Mouse (Mus musculus) CD4-positive, CD25-positive, alpha-beta regulatory T cell, adult 2 months (primary cell): ENCODE measurements at regions not wholly inside any gene's neighbourhood (a gene's known extent, or its start where the extent isn't known, plus 50 kb on each side); places are given as distances from the start of the nearest gene placed in this dataset.

Source experiments
- DNase-seq: peaks from one replicate; pipeline ENCODE4 v3.0.0-alpha.2; 2012; ENCODE audit warnings: low read depth, low spot score

DNA sequence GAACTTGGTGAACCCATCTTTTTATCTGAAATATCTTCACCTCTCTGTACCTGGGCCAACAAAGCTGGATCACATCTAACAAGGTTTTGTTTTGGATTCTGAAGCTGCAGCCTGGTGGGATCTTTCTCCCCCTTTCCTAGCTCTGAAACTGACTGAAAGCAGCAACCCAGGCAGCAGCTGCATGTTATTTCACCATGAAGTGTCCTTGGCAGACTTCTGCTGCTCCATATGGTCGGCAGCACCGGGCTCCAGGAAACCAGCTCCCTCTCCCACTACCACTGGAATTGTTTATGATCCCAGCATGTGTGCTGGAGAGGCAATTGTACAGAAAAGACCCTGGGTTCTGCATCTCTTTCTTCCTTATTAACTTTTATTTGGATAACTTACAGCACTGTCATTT, 145.0 kb downstream of the Spata18 start:
- DNase-seq = no peak

DNA sequence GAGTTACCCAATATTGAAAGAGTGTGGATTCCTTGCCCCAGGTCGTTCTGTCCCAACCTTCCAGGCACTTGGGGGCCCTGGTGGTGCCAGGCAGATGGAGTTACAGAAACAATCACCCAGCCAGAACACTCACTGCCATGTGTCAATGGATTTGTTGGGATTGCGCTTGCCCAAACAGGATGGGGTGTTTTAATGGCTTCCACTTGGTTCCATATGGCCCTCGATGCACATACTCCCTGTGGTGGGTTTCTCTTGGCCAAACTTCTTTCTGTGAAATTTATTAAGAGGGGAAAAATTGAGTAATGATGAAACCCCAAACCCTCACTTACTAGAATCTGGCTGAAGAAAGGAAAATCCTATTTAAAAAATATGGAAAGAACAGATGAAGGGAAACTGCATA, 146.8 kb downstream of the Spata18 start:
- no peak for DNase-seq

DNA sequence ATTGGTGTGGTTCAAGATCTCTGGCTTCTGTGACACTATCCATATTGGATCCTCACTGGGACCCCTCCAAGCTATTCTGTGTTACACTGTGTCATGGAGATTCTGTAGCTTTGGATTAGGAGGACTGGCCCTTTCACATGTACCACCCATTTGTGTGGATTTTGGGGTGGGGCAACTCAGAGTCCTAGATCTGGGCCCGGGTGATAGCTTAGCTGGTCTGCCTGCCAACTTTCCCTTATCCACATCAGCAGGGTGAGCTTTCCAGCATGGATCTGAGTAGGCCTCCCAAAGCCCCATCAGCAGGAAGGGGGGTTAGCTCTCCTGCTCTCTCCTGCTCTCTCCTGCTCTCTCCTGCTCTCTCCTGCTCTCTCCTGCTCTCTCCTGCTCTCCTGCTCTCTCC, 152.3 kb downstream of the Spata18 start:
- DNase-seq = no peak

DNA sequence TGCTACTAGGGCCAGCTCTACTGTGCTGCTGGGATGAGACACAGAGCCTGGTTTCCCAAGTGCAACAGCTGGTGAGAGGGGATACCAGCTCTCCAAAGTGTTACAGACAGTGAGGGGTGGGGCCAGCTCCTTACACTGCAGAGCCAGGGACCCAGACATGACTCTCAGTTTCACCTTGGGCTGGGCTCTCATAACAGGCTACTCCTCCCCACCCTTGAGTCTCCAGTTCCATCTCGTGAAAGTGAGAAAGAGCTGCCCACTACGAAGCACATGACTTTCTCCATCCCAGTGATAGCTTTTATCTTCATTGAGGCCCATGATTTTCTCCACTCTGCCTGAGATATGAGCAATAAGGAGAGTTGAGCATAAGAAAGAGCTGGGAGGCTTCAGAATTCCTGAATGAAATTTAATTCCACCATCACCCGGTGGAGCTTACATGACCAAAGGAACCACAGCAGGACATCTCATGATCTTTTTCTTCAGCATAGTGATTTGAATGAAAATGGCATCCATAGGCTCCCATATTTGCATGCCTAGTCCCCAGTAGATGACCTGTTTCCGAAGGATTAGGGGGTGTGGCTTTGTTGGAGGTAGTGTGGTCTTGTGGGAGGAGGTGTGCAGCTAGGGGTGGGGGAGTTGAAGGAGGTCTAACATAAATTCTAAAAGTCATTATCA, 153.5 kb downstream of the Spata18 start:
- no peak for DNase-seq

DNA sequence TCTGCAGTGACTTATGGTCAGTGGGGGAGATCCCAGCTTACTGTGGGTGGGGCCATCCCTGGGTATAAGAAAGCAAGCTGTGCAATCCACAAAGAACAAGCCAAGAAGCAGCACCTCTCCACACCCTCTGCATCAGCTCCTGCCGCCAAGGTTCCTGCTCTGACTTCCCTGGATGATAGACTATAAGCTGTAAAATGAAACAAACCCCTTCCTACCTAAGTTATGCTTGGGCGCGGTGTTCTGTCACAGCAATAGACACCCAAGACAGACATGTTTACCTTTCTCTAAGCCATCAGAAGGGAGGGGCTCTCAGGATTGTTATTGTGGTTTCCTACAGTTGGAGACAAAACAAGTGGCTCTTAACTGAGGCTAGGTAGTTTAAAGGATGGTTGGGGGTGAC, 159.5 kb downstream of the Spata18 start:
- no peak for DNase-seq

DNA sequence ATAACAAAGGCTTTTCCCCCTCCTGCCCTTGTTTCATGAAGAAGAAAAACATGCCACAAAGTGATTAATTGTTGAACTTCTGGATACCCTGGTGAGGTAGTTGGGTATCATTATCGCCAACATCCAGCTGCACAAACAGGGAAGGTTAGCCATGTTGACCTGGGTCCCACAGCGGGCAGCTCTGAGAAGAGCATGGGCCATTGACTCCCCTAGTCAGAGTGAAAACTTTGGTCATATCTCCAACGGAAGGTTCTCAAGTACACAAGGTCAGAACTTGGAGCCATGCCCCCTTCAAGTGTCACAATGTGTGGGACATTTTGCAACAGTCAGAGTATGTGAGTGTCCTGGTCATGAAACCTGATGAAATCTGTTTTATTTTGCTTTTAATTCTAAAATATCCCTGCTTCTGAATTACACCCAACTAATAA, 159.9 kb downstream of the Spata18 start:
- no peak for DNase-seq

DNA sequence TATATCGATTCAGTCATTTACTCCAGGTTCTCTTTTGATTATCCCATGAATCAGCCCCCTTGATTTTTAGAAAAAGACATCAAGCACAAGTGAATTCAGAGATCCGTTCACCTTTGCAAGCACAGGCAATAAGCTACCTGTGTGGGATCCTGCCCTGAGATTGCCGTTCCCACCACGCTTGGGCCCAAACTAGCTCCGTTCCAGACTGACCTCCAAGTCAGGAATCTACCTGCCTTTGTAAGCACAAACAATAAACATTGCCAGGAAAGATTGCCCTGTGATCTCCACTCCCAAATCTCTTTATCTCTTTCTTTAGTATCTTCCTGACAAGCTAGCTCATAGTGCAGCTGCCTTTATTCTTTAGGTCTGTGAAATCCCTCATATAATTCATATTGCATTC, 164.6 kb downstream of the Spata18 start:
- no peak for DNase-seq

DNA sequence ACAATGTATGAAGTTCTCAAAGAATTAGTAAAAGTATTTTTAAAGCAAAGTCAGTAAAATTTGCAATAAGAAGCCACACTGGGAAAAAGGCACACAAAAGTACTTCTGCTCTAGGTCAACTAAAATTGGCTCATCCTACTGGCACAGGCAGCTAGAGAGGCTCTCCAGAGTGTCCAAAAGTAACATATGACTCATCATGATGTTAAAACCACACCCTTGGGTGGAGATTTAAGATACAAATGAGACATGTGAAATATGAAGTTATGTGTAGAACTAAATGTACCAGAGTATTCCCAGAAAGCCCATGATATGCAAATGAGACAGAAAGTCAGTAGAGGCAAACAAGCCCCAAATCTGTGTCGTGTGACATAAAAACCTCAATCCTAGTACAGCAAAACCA, 166.0 kb downstream of the Spata18 start:
- no peak for DNase-seq

DNA sequence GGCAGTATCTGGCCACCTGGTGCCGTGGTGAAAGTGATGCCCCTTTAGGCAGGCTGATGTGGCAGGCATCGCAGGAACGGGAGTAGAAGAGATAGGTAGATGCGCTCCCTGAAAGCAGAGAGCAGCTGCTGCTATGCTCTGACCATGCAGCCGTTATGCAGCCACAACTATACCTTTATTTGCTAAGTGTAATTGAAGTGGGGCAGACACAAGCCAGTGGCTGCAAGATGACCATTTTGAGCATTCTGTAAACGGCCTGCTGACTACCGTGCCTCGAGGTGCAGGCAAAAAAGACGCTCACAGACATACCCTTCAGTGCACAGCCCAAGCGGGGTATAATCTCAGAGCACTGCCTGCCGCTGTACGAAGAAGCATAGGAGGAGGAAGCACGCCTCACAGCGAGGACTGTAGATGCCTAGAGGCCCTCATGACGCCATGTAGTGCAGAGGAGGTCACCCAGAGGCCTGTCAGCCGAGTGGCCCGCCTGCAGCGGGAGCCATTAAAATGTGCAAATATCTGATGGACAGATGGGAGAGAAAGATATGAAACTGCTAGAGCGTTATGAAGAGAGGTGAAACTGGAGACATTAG, 170.9 kb downstream of the Spata18 start:
- DNase-seq = no peak

DNA sequence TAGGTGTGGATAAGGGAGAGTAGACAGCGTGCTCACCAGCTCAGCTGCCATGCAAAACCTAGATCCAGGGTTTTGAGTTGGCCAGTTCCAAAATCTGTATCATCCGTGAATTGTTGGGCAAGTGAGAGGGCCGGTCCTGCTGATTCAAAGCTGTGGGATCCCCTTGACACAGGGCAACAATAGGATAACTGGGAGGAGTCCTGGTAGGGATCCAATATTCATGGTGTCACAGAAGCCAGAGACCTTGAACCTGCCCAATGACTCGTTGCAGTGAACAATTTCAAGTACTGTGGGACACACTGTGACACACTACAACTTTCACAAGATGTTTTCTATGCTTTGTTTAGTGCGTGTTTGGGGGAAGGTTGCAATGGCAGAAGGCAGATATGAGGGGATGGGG, 172.2 kb downstream of the Spata18 start:
- no peak for DNase-seq

DNA sequence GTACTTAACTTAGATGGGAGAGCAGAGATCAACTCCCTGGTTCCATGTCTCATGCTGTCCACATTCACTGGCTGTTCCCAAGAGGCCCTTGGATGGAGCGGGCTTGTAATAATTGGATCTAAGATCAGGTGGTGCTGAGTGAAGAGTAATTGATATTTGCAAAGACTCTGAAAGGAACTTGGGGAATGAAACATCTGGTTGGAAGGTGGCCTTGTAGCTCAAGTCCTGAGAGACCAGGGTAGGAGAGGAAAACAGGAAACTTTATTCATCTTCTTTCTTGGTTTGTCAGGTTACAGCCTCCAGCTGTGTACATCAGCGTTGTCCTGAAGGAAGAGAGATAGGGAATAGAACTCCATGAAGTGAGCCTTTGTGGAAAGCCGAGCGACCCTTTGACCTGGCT, 175.8 kb downstream of the Spata18 start:
- no peak for DNase-seq

DNA sequence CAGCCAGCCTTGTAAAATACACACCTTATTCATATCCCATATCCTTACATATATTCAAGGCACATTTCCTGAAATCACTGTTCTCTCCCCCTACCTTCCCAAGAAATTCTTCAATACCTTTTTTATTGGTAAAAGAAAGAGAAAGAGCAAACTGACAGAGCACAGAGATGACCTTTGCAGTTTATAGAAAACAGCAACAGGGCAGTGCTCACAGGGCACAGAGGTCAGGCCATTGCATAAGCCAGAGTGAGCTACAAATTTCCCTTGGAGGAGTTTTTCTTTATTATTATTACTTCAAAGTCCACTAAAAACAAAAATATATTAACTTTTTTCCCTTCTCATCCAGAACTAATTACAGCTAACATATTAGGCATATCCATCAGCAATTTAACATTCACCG, 182.5 kb downstream of the Spata18 start:
- DNase-seq = no peak

DNA sequence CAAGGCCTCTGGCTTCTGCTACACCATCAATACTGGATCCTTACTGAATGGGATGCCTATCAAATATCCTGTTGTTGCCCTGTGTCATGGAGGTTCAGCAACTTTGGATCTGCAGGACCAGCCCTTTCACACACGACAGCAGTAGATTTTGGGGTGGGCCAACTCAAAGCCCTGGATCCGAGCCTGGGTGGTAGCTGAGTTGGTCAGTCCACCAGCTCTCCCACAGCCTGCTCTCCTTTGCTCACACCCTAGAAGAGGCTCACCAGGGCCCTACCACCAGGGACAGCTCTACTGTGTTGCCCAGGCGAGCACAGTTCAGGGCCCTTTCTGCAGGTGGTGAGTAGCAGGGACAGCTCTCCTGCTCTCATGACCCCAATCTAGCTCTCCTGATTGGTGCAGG, 192.6 kb downstream of the Spata18 start:
- no peak for DNase-seq

DNA sequence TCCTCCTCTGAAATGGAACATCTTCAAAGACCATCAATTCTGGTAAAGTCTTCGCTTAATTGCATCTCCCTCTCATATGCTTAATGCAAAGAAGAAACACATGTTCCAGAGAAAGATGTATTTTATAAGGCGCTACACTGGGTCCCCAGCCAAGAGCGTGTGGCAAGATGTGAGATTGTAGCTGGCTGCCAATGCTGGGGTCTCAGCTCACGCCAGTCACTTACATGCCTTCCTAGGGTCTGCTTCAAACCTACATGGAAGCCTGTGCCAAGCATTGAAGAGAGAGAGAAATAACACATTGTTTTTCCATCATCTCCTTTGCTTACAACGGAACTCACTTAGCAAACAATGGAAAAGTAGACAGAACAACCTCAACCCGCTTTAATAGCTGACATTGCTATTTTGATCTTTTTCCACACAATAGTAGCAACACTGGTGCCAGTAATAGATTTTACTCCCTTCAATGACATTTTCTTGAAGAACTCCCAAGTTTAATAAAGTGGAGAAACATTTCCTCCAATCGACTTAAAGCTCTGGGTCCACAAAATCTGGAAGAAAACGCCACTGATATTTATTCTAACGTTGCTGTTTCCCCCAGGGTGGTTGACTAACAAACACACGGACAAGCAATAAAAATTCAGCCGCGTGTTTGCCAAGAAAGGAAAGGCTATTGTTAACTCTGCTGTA, 195.1 kb downstream of the Spata18 start:
- no peak for DNase-seq

DNA sequence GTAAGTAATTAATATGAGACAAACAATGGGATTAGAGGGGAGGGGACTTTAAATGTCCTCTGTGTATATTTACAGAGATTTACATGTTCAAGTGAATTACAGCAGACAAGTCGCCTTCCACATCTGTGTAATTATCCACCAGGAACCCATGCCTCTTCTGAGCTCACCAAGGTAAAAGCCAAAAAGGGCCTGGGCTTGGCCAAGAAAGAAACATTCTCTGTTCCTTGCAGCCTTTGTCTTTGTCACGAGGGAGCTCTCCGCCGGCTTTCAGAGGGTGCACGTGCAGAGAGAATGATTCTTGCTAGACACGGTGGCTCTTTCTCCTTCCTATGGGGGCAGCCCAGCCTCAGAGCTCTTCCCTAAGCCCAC, 195.6 kb downstream of the Spata18 start:
- DNase-seq = no peak

DNA sequence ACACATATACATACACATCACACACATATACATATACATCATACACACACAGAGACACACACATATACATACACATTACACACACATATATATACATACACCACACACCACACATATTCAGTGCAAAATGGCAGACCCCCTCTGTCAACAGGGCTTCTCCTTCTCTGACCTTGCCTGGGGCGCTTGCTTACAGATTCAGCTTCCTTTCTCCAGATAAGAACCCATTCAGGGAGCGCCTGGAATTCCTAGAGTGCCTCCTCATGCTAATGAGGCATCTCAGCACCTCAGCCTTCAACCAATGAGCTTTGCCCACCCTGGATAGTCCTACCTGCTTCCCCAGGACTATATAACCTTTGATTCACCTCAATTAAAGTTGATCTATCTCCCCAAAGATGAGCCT, 200.3 kb downstream of the Spata18 start:
- no peak for DNase-seq

DNA sequence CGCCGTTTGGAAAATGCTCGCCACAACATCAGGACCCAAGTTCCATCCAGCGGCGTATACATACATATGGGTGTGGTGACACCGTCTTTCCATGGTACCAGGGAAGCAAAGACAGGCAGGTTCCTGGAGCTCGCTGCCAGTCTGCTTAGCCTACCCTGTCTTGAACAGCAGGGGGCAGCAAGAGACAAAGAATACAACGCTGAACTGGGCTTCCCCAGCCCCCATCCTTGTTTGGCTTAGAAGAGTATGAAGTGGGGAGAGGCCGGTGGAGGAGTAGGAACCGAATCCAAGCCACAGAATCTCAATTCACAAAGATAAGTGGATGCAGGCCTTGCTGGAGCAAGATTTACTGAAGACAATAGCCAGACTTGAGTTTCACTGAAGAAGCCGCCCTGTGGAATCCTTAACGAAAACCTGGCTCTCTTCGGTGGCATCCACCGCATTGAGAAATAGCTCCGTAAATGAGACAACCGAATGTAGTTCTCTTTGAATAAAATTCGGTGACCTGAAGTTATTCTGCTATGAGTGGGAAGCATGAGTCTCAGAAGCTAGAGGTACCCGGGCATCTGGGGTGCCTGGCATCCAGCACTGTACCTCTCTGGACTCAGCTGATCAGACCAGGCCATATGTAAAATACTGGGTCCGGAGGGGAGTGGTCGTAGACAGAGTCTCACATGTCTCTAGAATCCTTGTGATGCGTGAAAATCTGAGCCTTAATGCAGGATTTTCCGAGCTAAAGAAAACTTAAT, 203.0 kb downstream of the Spata18 start:
- DNase-seq = peak; percentile 66

DNA sequence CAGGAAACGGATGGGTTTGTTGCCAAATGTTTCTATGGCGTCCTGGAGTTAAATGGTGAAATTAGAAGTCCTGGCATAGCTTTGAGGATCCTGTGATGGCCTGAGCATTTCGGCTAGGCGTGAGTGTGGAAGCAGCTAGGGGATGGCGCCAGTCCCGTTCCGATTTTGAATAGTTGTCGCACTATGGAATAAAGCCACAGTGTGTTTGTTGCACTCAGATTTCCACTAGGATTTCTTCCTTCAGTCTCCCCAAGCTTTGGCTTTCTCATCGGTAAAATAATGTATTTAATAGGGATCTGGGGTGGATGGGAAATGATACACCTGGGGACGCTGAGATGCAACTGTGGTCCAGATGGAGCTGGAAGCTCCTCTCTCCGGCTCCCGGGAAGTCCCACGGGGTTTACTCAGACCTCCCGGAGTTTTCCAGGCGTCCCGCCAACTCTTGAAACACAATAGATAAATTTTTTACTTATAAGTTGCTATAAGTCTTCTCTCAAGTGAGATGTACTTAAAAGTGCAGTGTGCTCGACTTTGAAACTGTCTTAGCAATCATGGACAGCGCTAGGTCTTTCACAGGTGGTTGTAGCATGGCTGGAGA, 203.7 kb downstream of the Spata18 start:
- no peak for DNase-seq

DNA sequence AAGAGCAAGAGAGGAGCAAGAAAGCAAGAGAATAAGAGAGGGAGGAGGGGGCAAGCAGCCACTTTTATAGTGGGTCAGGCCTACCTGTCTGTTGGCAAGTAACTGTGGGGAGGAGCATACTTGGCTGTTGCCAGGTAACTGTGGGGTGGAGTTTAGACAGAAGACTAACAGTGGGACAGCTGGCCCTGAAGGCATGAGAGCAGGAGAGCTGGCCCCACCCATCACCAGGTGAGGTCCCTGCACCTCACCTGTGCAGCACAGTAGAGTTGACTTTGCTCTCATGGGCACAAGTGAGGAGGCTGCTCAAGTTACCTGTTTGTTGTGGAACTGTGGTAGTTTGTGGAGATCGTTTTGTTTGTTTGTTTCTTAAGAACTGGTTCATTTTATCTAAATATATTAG, 208.1 kb downstream of the Spata18 start:
- DNase-seq = no peak

DNA sequence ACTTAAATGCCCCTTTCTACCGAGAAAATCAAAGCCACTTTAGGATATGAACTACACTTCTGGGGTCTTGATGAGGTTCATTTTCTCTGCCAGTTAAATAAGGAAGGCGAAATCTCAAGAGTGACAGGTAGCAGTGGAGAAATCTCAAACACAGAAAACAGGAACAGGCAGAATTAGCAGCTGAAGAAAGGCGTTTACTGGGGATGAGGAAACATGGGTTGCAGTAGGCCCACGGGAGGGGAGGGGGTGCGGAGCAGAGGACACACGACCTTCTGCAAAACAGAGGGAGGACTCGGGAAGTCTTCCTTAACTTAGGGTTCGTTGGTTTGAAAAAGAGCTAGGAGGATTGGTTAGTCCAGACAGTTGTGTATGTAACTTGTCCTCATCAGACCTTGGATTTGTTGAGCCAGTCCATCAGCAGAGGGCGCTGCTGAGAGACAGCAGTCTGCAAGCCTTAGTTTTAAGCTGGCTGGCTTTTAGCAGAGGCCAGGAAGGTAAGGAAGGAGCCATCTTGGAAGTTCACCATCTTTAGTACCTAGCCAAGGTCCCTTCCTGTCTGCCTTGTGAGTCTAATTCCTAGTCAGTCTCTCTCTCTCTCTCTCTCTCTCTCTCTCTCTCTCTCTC, 204.0 kb downstream of the Usp46 start:
- peak; percentile 67 for DNase-seq

DNA sequence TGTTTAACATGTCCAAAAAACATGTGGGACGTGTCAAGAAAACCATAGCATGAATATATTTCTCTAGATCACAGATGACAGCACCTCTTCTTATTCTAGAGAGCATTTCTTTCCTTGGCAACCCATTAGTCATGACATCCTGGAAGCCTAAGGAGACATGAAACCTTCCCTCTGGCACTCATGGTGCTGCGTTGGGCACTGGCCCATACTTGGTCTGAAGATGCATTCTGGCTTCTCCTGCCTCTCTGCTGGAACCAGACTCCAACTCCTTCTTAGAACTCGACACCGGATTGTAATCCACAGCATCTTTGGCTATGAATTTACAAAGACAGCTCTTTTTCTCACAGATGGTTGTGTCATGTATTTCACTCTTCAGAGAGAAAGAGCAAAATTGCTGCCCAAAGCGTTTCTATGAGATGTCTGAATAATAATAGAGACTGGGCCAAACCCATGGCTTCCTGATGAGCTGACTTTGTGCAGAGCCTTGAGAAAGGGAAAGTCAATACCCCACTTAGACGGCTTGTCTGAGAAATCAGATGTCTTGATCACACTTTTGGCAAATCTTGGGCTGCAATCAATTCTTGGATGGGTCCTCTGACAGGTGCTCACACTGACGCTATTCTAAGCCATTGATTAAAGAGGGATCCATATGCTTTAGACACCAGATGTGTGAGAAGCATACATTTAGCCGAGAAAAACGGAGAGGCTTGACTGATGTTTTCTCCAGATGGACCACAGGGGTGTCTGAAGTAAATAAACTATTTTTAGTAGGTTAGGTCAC, 195.4 kb downstream of the Usp46 start:
- DNase-seq = no peak
